Mouse (Mus musculus): ENCODE results near the gene Slc35g3.

GRCm38 (mm10) chr11:69795168-69795982 is 33.6 kb upstream of the Slc35g3 start, which contains the start of gene Chrnb1:
- TF ChIP-seq USF1 (IDR thresholded peaks at IDR 0.05; ENCODE audit: low read depth) (no peak), CTCF (IDR thresholded peaks at IDR 0.05; ENCODE audit: control insufficient read depth, insufficient read depth, insufficient read length) (no peak)
